Mouse (Mus musculus): Measurements from ENCODE around the gene Dync2li1. TPM values are rescaled to one million over a fixed set of nuclear protein-coding genes. Genes with fewer than 3 reads are reported as not detected.

Gene Dync2li1
- polyA plus RNA-seq, 1 experiment from 2014 or later, result 28.3 TPM

DNA sequence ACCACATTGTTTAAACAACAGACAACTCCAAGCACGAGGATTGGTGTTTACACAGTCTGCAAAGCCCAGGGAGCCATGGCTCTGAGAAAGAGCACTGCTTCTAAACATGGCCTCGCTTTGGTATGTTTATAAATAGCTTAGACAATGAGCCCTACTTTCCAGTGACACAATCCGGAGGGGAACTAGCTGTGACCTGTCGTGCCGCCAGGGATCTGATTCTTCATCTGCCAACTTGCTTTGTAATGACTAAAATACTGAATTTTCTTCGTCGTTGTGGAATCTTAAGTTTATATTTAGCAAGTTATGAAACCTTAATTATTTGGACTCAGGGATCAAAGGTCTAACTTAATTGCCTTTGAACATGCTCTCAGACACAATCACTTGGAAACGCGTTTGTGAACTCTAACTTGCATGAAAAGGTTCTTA lies 23.1 kb upstream of the Dync2li1 start:
- Histone ChIP-seq H3K27ac (replicated peaks; ENCODE audit: low read depth, low read length) (no peak overlapping the region), H3K9ac (ENCODE audit: low read depth, low read length) (no peak overlapping the region), H3K27me3 (replicated peaks; ENCODE audit: control insufficient read depth, insufficient read depth, low read length) (no peaks in the 10 kb centered on the region), H3K36me3 (ENCODE audit: control insufficient read depth, insufficient read depth, low read length) (peaks cover 15% of the 10 kb centered on the region), H3K4me1 (ENCODE audit: control insufficient read depth, insufficient read depth, low read length) (peaks cover 6% of the 10 kb centered on the region; the same call in 1 of the 2 replicates), H3K4me3 (ENCODE audit: low read depth, low read length) (no peak overlapping the region), H3K4me2 (ENCODE audit: low read depth, low read length) (no peak overlapping the region), H3K9me3 (ENCODE audit: control insufficient read depth, low read length) (no peaks in the 10 kb centered on the region)
- 50% methylated on average over 9 of the region's 9 CpGs for WGBS
- ATAC-seq (ENCODE audit: low read depth) (no peak), DNase-seq (ENCODE audit: low spot score) (peak; percentile 58)

DNA sequence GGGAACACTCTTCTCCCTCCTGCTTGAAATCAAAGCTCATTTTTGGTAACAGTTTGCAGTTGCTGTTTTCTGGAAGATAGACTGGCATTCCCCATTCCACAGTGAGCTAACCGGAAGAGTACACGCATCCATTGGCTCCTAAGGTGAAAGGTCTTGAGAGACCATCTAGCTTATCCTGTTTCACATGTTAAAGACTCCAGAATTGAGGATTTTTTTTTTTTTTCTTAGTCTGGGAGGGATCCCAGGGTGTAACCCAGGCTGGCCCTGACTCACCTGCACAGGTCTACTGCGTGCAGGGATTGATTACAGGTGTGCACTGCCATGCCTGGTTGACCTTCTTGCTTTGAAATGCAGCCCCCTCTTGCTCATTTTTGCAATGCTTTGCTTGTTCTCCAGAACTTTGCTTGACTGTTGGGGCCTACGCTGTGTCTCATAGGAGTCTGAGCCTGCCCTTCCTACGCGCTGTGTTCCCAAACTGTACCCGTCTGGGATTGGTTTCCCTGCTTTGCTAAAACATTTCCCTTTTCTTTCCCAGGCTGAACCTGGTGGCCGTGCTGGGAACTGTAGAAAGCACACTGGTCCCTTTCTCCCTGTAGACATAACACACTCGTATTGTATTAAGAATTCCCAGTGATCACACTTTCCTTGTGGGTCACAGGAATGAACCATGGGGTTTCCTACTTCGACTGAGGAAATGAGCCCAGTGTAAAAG lies 22.4 kb upstream of the Dync2li1 start:
- Histone ChIP-seq H3K4me3 (ENCODE audit: low read depth, low read length) (no peak overlapping the region), H3K4me2 (ENCODE audit: low read depth, low read length) (no peak overlapping the region), H3K9ac (ENCODE audit: low read depth, low read length) (no peak overlapping the region), H3K4me1 (ENCODE audit: control insufficient read depth, insufficient read depth, low read length) (peaks cover 6% of the 10 kb centered on the region; the same call in 1 of the 2 replicates), H3K27ac (replicated peaks; ENCODE audit: low read depth, low read length) (no peak overlapping the region), H3K36me3 (ENCODE audit: control insufficient read depth, insufficient read depth, low read length) (peaks cover 13% of the 10 kb centered on the region), H3K27me3 (replicated peaks; ENCODE audit: control insufficient read depth, insufficient read depth, low read length) (no peaks in the 10 kb centered on the region), H3K9me3 (ENCODE audit: control insufficient read depth, low read length) (no peaks in the 10 kb centered on the region)
- 84% methylated on average over 10 of the region's 10 CpGs for WGBS
- ATAC-seq (ENCODE audit: low read depth) (no peak), DNase-seq (ENCODE audit: low spot score) (no peak)

- WGBS, result 46% methylated on average over 13 of the region's 13 CpGs
- H3K4me3 ChIP-seq (ENCODE audit: low read depth, low read length), result no peak overlapping the region
- H3K27ac ChIP-seq (replicated peaks; ENCODE audit: low read depth, low read length), result no peak overlapping the region
- H3K9me3 ChIP-seq (ENCODE audit: control insufficient read depth, low read length), result no peaks in the 10 kb centered on the region
- no peaks in the 10 kb centered on the region for H3K27me3 ChIP-seq (replicated peaks; ENCODE audit: control insufficient read depth, insufficient read depth, low read length)
- peaks cover 18% of the 10 kb centered on the region for H3K36me3 ChIP-seq (ENCODE audit: control insufficient read depth, insufficient read depth, low read length)
- no peak overlapping the region for H3K9ac ChIP-seq (ENCODE audit: low read depth, low read length)
- 0 out of 2 replicates have a peak, but pooled peaks cover 6% of the 10 kb centered on the region for H3K4me1 ChIP-seq (ENCODE audit: control insufficient read depth, insufficient read depth, low read length)
- ATAC-seq (ENCODE audit: low read depth), result no peak
- H3K4me2 ChIP-seq (ENCODE audit: low read depth, low read length), result no peak overlapping the region
- no peak for DNase-seq (ENCODE audit: low spot score)
These were observed 19.3 kb upstream of the Dync2li1 start for GRCm38 (mm10) chr17:84606976-84607375.

GRCm38 (mm10) chr17:84607617-84608016 lies 18.7 kb upstream of the Dync2li1 start:
- H3K4me3 ChIP-seq (ENCODE audit: low read depth, low read length), result no peak overlapping the region
- no peak overlapping the region for H3K27ac ChIP-seq (replicated peaks; ENCODE audit: low read depth, low read length)
- no peak for DNase-seq (ENCODE audit: low spot score)
- ATAC-seq (ENCODE audit: low read depth), result no peak
- H3K4me1 ChIP-seq (ENCODE audit: control insufficient read depth, insufficient read depth, low read length), result 0 out of 2 replicates have a peak, but pooled peaks cover 7% of the 10 kb centered on the region
- H3K36me3 ChIP-seq (ENCODE audit: control insufficient read depth, insufficient read depth, low read length), result peaks cover 24% of the 10 kb centered on the region
- no peaks in the 10 kb centered on the region for H3K27me3 ChIP-seq (replicated peaks; ENCODE audit: control insufficient read depth, insufficient read depth, low read length)
- H3K4me2 ChIP-seq (ENCODE audit: low read depth, low read length), result no peak overlapping the region
- 58% methylated on average over 5 of the region's 5 CpGs for WGBS
- H3K9me3 ChIP-seq (ENCODE audit: control insufficient read depth, low read length), result no peaks in the 10 kb centered on the region
- H3K9ac ChIP-seq (ENCODE audit: low read depth, low read length), result no peak overlapping the region

DNA sequence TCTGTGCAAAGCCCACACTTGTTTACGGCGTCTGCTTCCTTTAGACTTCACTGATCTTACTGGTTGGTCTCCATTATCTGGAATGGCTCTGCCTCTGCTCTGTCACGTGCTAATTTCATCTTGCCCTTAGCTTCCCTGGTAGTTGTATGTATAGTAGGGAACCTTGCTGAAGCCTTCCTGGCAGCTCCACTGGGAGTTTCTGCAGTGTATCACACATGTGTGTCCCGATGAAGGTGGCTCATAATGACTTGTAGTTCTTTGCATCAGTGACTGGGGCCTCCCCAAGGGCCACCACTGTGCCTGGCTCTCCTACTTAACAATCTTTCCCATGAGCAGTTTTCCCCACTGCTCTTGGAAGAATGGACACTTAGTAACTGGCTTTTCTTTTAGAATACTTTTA lies 17.7 kb upstream of the Dync2li1 start:
- H3K4me1 ChIP-seq (ENCODE audit: control insufficient read depth, insufficient read depth, low read length), result 0 out of 2 replicates have a peak, but pooled peaks cover 7% of the 10 kb centered on the region
- no peaks in the 10 kb centered on the region for H3K27me3 ChIP-seq (replicated peaks; ENCODE audit: control insufficient read depth, insufficient read depth, low read length)
- 79% methylated on average over 4 of the region's 4 CpGs for WGBS
- no peaks in the 10 kb centered on the region for H3K9me3 ChIP-seq (ENCODE audit: control insufficient read depth, low read length)
- H3K4me3 ChIP-seq (ENCODE audit: low read depth, low read length), result no peak overlapping the region
- no peak overlapping the region for H3K4me2 ChIP-seq (ENCODE audit: low read depth, low read length)
- no peak overlapping the region for H3K27ac ChIP-seq (replicated peaks; ENCODE audit: low read depth, low read length)
- DNase-seq (ENCODE audit: low spot score) (no peak), ATAC-seq (ENCODE audit: low read depth) (no peak)
- no peak overlapping the region for H3K9ac ChIP-seq (ENCODE audit: low read depth, low read length)
- H3K36me3 ChIP-seq (ENCODE audit: control insufficient read depth, insufficient read depth, low read length), result peaks cover 34% of the 10 kb centered on the region

DNA sequence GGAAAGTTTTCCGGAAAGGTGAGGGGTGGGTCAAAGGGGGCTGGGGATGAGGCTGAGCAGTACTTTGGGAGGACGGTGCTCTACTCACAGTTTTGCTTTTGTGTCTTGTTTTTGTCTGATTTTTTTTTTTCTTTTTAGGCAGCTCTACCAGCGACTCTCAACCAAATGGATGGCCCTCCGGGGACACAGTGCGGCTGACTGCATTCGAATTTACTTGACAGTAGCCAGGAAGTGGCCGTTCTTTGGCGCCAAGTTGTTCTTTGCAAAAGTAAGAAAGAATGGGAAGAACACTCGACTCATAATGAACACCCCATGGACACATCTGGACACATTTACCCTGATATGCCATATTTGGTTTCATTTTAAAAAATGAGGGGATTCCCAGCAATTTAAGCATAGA lies 14.8 kb upstream of the Dync2li1 start:
- no peaks in the 10 kb centered on the region for H3K9me3 ChIP-seq (ENCODE audit: control insufficient read depth, low read length)
- H3K27ac ChIP-seq (replicated peaks; ENCODE audit: low read depth, low read length), result no peak overlapping the region
- no peak overlapping the region for H3K4me2 ChIP-seq (ENCODE audit: low read depth, low read length)
- no peaks in the 10 kb centered on the region for H3K27me3 ChIP-seq (replicated peaks; ENCODE audit: control insufficient read depth, insufficient read depth, low read length)
- peaks cover 47% of the 10 kb centered on the region for H3K36me3 ChIP-seq (ENCODE audit: control insufficient read depth, insufficient read depth, low read length)
- no peak overlapping the region for H3K4me3 ChIP-seq (ENCODE audit: low read depth, low read length)
- no peak for DNase-seq (ENCODE audit: low spot score)
- 46% methylated on average over 9 of the region's 9 CpGs for WGBS
- no peak for ATAC-seq (ENCODE audit: low read depth)
- H3K4me1 ChIP-seq (ENCODE audit: control insufficient read depth, insufficient read depth, low read length), result 0 out of 2 replicates have a peak, but pooled peaks cover 7% of the 10 kb centered on the region
- no peak overlapping the region for H3K9ac ChIP-seq (ENCODE audit: low read depth, low read length)

- Histone ChIP-seq H3K4me3 (ENCODE audit: low read depth, low read length) (no peak overlapping the region), H3K4me2 (ENCODE audit: low read depth, low read length) (no peak overlapping the region), H3K27ac (replicated peaks; ENCODE audit: low read depth, low read length) (no peak overlapping the region), H3K36me3 (ENCODE audit: control insufficient read depth, insufficient read depth, low read length) (peaks cover 43% of the 10 kb centered on the region), H3K9ac (ENCODE audit: low read depth, low read length) (no peak overlapping the region), H3K9me3 (ENCODE audit: control insufficient read depth, low read length) (no peaks in the 10 kb centered on the region), H3K4me1 (ENCODE audit: control insufficient read depth, insufficient read depth, low read length) (0 out of 2 replicates have a peak, but pooled peaks cover 7% of the 10 kb centered on the region), H3K27me3 (replicated peaks; ENCODE audit: control insufficient read depth, insufficient read depth, low read length) (no peaks in the 10 kb centered on the region)
- 61% methylated on average over 7 of the region's 7 CpGs for WGBS
- ATAC-seq (ENCODE audit: low read depth) (0 out of 2 replicates have a peak, but pooled peaks have one; percentile 26), DNase-seq (ENCODE audit: low spot score) (no peak)
These were observed 14.3 kb upstream of the Dync2li1 start for GRCm38 (mm10) chr17:84611971-84612370.

DNA sequence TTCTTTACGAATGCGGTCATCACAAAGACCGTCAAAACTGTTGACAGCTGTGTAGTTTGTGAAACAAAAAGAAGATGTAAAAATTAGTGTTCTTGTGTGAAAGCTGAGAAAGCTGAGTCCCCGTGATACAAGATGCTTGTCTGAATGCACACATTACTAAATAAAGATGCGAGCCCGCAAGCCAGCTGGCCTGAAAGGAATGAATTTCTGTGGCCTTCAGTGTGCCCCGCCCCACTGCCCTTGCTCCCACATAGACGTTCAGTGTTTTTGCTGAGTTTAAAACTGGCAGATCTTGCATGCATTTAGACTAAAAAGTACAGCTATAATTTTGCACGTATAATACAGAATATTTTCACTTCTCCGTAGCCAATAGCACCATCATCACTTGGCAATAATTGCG lies 10.5 kb upstream of the Dync2li1 start:
- Histone ChIP-seq H3K36me3 (ENCODE audit: control insufficient read depth, insufficient read depth, low read length) (peaks cover 51% of the 10 kb centered on the region), H3K27ac (replicated peaks; ENCODE audit: low read depth, low read length) (no peak overlapping the region), H3K27me3 (replicated peaks; ENCODE audit: control insufficient read depth, insufficient read depth, low read length) (no peaks in the 10 kb centered on the region), H3K9ac (ENCODE audit: low read depth, low read length) (no peak overlapping the region), H3K9me3 (ENCODE audit: control insufficient read depth, low read length) (no peaks in the 10 kb centered on the region), H3K4me3 (ENCODE audit: low read depth, low read length) (no peak overlapping the region), H3K4me1 (ENCODE audit: control insufficient read depth, insufficient read depth, low read length) (0 out of 2 replicates have a peak, but pooled peaks cover 7% of the 10 kb centered on the region), H3K4me2 (ENCODE audit: low read depth, low read length) (no peak overlapping the region)
- peak; percentile 51 for DNase-seq (ENCODE audit: low spot score)
- 80% methylated on average over 11 of the region's 11 CpGs for WGBS
- no peak for ATAC-seq (ENCODE audit: low read depth)
